Mouse (Mus musculus) testis, postnatal 10 days (tissue): ENCODE results near the gene Iqschfp.

Experiments
- DNase-seq: peaks from one replicate; pipeline ENCODE4 v3.0.0; 2021; ENCODE audit warnings: low spot score

Iqschfp gene

DNA sequence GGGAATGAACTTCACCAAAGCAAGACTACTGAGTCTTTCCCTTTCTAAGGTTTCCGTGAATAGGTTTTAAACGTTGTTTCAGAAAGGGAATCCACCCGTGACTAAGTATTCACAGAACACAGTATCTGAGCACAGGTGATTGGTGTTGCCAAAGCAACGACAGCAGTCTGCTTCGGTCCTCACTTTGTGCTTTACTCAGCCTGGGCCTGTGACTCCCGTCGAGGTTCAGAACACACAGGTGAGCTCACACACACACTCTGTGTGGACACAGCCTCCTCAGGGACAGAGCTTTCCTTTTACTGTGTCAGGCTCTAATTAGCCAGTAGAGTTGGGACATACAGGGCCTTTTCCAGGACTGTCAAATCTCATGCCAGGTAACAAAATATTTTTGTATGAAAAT, 542.4 kb downstream of the Iqschfp start:
- no peak for DNase-seq

DNA sequence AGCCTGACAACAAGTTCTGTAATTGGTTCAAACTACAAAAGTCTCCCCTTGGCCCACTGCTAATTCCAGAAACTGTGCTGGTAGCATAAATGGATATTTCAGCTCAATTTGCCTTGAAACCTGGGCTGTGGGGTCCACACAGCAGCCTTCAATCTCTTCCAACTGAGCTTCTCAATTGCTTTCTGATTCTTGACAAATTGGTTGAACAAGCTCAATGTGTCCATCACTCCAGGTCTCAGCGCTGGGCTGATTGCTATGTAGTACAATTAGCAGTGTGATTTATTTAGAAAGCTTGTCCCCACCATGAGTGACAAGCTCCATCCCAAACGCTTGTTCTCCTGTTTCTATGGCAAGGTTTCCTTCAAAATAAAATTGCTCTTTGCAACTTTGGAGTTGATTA, 542.9 kb downstream of the Iqschfp start:
- no peak for DNase-seq

DNA sequence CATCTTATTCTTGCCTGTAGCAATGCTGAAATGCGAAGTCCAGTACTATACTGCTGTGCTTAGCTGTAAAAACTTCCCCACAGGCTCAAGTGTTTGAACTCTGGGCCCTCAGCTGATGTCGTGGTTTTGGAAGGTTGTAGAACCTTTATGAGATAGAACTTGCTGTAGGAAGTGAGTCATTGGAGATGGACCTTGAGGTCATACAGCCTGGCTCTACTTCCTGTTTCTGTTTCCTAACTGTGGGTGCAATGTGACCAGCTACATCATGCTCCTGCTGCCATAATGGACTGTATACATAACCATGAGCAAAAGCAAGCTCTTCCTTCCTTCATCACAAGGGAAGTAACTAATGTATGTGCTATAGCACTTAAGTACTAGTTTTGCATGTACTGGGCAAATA, 556.4 kb downstream of the Iqschfp start:
- DNase-seq, result no peak

DNA sequence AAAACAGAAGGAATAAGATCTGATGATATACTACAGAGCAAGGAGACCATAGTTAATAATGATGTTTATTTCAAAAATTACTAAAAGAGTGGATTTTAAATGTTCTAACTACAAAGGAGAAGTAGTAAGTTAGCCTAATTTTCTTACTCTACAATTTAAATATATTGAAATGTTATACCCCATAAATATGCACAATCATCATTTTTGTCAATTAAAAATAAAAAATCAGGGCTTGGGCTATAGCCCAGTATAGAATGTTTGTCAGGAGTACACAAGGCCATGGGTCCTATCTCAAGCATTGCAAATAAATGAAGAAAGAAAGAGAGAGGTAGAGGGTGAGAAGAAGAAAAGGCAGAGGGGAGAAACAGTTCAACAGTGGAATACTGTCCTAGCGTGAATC, 559.6 kb downstream of the Iqschfp start:
- no peak for DNase-seq

DNA sequence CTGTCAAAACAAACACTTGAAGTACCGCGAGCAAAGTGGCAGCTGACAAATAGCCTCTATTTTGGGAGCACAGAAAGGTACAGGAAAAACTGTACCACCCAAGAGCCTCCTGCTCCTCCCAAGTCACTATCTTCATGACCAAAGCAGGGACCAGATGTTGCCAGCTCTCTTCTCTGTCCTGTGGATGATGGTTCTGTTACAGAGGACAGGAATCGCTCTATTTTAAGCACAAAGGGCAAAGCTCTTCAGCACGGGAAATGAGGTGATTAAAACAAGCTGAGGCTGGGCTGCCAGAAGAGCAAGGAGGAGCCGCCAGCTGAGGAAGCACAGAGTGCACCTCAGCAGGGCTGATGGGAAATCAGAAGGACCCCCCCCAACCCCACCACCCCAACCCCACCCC, 561.2 kb downstream of the Iqschfp start:
- DNase-seq, result no peak

DNA sequence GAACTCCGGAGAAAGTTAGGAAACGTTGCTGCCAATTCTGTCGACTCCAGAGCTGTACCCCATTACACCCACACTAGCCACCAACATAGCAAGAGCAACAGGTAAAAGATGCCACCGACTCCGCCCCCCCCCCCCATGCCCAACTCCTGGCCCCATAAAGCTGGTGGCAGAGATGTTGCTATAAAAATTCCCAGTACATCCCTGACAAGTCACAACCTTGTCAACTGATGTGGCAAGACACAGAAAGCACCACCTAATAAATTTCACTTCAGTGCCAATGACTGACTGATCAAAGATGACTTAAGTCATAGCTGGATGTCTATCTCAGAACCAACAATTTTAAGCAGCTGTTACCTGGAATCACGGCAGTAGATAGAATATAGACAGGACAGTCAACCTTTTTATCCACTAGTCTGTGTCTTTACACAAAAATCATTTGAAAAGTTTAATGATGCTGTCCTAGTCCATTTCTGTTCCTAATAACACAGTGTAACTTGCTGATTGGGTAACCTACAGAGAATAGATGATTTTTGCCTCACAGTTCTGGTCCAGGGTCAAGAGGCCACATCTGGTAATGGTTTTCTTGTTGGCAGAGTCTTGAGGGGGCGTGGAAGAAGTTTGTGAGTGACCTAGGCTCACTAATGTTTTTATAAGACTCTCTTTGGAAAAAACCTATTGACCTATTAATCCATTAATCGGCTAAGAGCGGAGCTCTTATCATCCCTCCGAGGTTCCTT, 561.9 kb downstream of the Iqschfp start:
- DNase-seq, result no peak

DNA sequence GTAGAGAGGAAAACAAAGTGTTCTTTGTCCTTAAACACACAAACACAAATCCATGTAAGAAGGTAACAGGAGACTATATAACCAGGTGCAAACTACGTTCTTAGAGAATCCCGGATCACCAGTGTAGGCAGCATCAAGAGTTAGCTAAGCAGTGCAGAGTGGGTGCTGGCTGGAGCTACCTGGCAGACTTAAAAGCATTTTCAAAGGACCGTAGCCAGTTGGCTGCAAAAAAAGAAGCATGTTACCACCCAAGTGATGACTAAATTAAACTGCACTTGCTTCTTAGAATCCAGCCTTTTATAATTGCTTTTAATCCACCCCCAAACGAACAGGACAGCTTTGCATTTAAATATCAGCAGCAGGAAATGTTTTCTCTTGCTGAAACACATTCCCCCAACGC, 574.6 kb downstream of the Iqschfp start:
- DNase-seq, result no peak

DNA sequence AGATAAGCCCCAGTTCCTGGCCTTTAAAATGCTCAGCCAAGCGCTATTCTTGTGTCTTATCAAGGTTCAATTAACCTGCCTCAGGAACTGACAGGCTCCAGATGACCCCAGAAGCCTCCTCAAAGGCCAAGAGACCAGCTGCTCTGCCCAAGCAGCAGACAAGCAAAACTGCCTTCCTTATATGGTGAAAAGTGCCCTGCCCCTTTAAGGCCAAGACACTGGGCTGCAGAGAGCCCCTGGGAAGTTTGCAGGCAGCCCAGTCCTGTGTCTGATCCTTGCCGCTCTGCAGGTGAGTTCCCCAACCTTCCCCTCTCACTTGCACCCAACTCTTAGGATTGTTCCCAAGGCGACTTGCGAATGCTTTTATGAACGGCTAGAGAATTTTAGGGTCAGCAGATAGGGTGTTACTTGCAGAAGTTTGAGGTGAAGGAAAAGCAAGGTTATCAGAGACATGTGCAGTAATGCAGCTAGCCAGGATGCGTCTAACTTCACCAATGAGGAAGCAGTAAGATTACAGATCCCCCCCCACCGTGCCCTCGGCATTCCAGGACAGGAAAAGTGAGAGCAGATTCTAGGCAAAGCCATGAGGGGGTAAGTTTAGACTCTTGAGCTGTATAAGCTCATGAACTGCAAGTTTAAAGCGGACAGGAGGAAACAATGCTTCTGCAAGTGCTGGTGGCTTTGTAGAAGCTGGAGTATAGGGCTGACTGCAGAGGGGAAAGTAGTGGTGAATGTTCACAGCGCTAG, 576.1 kb downstream of the Iqschfp start:
- no peak for DNase-seq

DNA sequence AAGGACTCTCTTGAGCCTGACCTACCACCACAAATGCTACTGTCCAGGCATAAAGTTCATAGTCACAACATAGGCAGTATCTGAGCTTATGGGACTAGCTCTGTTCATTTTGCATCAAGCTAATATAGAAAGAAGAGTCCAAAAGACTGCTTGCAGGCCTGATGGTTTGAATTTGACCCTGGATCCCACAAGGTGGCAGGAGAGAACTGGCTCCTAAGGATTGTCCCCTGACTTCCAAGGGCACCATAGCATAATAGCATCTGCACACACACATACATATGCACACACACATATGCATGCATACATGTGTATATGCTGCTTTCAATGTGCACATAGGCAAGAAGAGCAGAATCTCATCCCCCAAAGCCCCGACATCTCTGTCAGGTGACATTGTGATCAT, 577.6 kb downstream of the Iqschfp start:
- no peak for DNase-seq

DNA sequence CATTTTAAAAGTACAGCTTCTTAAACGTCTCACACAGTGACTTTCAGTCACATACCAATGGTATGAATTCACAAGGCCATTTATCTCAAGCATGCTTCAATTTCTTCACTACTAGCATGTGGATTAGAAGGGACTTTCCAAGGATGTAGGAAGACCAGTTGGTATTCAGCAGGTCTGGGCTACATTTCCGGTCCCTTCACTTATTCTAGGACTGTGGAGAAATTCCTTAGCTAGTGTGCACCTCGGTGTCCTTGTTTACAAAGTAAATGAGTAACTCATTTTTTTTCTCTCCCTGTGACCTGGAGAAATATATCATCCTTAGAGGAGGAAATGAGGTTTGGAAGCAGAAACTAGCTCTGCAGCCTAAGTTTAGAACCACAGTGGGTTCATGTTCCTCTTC, 578.0 kb downstream of the Iqschfp start:
- DNase-seq, result no peak

DNA sequence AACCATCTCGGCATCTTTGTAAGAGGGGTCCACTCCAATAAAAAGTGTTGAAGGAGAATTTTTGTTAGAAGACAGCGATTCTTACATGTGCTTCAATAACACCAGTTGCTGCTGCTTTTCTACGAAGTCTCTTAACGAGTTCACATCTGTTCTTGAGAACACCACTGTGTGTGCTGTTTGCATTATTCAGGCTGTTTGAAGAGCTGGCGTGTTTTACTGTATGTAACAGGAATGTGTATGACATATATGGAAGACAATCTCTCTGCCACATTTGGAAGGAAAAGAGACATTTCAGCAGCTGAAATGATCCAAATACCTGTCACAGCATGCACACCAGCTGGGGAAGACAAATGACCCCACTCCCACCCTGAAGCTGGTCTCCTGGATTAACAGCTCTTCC, 578.6 kb downstream of the Iqschfp start:
- no peak for DNase-seq

DNA sequence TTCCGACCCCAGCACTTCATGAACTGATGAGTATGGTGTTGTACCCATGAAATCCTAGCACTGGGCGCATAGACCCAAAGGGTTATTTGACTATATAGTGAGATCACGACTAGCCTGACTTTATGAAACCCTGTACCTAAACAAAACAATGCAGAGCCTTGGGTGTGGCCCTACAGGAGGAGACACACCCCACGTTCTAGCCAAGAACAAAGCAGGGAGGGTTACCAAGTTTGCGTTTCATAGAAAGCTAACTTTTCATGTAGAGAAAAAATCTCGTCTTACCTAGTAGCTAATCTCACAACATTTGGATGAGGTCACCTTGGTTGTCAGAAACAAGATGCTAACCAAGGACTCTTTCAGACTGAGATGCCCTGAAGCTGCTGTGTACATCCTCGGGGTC, 584.3 kb downstream of the Iqschfp start:
- DNase-seq, result no peak

DNA sequence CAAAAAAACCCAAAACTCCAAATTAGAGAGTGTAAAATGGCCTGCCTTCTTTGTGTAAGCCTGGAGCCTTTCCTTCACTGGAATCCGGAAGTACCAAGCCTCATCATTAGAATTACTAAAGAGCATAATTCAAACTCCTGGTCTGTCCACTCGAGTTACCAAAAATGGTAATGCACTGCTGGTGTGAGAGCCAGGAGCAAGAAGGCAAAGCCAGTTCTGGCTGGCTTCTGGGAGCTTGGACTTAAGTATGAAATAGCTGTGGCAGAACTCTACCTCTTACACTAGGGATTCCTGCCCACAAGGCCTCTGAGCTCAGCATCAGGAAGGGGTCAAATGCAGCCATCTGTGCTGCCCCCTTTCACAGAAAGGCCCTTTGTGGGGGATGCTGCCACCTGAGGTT, 585.4 kb downstream of the Iqschfp start:
- no peak for DNase-seq

DNA sequence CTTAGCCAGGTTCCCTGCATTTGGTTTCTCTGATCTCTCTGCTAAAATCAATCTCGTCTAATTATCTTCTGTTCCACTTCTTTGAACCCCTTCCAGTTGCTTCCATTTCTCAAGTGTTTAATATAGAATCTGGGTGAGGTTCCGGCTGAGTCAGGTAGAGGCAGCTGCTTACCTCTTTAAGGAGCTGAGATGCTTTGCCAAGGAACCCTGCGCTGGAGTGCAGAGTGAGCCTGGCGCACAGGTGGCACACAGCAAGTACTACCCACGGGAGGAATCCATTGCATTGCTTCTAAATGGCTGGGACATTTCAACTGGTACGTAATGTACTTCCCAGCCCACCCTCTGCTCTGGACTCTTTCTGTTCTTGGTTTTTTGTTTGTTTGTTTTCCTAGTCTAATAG, 587.2 kb downstream of the Iqschfp start:
- no peak for DNase-seq

DNA sequence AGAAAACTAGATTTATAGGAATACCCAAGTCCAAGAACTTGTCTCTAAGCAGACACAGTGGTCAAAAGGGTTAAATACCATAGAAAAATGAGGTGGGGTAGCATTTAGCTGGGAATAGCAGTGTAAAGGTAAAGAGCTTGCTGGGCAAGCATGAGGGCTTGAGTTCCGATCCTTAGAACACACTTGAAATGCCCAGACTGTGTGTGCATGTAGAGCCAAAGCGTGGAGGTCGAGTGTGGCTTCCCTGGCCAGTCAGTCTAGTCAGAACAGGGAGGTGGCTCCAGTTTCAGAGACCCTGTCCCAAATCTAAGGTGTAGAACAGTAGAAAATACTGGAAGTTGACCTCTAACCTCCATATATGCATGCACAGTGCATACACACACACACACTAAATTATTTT, 591.5 kb downstream of the Iqschfp start:
- no peak for DNase-seq

DNA sequence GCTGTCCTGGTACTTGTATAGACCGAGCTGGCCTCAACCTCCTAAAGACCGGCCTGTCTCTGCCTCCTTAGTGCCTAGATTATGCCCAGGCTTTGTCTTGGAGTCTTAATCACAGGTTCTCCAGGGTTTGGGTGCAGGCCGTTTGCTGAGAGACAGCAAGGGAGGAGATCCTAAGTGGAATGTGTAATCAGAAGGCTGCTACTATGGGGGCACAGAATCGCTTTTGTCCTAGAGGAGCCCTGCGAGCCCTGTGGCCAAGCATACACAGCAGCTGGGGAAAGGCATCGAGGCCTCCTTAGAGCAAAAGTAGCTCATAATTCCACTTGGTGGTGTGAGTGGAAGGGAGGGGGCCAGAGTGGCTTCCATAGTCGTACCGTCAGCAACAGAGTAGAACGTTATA, 592.0 kb downstream of the Iqschfp start:
- no peak for DNase-seq

DNA sequence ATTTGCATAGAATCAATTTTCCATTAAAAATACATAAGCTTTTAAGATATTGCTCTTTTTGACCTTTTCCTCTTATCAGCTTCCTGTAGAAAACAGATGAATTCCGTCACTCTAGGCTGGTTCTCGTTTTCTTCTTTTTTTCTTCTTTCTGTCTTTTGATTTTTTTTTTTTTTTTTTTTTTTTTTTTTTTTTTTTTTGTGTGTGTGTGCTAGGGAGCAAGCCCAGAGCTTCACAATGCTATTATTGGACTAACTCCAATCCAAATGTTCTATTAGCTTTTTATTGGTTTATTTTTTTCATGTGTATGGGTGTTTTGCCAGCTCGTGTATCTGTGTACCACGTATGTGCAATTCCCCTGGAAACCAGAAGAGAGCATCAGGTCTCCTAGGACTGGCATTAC, 592.5 kb downstream of the Iqschfp start:
- DNase-seq, result no peak

DNA sequence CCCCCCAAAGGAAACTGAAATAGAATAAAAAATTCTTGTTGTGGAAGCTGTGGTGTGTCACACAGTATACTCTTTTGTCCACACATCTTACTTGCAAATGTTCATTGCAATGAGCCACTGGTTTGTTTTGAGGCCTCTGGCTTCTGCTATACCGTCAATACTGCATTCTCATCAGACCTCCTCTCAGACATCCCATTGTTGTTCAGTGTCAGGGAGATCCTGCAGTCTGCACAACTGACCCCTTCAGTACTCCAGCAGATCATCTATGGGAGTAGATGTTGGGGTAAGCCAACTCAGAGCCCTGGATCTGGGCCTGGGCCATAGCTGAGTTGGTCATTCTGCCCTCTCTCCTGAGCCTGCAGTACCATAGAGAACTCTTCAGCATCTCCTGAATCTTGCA, 595.6 kb downstream of the Iqschfp start:
- DNase-seq, result no peak

DNA sequence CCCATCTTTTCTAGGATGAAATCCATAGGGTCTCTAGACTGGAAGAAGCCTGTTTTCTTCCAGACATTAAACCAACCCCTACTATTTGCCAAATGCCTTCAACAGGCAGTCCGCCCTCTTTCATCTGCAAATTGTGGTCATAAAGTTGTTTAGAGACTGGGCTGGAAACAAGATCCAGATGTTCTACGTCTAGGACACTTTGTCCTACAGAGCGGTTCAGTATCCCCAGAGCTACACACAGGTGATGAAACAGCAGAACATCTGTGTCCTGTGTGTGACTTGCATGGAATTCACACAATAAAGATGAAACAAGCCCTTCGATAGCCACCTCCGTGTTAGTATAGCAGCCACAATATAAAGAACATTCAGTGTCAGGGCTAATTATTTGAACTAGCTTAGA, 596.3 kb downstream of the Iqschfp start:
- no peak for DNase-seq

DNA sequence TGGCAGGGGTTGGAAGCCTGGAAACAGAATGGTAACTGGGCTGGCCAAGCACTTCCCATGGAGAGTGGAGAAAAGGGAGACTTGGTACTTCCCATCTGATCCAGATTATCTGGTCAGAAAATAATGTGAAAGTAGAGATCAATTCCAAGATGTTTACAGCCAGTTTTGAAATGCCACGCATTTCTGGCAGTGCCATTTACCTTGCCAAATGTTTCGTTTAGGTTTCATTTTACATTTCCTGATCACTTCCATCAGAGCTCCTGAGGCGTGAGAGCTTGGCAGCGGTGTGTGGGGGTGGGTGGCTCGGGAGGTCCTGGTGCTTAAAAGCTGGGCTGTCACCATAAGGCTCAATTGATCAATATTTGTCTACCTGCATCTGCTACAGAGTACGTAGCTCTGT, 599.5 kb downstream of the Iqschfp start:
- no peak for DNase-seq

DNA sequence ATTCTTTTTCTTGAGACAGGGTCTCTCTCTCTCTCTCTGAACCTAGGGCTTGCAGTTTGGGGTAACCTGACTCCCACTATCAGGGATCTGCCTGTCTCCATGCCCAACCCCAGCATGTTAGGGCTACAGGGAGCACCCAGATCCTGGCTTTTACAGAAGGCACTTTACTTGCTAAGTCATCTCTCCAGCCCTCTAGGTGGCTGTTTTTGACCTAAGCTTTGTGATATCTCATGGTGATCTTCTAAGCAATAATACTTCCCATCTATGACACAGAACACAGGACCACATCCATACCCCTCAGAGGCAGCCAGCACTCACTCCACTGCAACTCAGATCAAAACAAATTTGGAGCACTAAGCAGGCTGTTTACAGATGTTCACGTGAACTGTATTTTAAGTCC, 600.0 kb downstream of the Iqschfp start:
- no peak for DNase-seq

DNA sequence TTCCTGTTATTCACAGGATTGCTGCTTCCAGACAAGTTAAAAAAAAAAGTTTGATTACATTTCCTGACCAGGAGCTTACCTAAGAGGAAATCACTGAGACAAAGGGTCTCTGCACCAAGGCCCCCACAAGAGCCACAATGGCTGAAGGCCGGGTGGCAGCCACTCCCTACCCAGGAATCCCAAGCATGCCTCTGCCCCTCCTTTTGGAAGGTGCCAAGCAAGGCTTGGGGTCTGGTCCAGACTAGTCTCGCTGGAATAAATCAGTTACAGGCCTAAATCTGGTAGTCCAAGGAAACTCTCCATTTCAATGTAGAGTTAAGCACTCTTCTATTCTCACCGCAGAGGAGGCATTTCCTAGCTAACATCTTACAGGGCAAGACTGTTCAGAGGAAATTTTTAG, 600.5 kb downstream of the Iqschfp start:
- no peak for DNase-seq

DNA sequence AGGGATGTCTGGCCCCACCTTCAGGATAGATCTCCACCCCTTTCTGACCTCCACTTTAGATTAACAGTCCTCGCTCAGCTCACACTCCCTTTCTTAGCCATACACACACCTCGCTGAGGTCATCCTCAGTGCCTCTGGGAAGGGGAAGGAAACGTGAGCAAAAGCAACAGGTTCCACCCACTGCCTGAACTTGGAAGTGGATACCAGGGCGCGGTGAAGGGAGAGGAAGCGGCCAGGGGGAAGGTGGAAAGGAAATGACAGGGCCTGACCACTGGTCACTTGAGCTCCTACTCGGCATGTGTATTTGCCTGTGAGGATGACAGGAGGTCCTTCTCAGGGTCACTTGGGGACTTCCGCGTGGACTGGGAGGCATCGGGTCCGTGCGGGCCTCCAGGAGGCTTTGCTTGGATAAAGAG, 601.1 kb downstream of the Iqschfp start:
- DNase-seq, result no peak
